ENCODE assay signal across 22 mouse cellular contexts in the genomic region with DNA sequence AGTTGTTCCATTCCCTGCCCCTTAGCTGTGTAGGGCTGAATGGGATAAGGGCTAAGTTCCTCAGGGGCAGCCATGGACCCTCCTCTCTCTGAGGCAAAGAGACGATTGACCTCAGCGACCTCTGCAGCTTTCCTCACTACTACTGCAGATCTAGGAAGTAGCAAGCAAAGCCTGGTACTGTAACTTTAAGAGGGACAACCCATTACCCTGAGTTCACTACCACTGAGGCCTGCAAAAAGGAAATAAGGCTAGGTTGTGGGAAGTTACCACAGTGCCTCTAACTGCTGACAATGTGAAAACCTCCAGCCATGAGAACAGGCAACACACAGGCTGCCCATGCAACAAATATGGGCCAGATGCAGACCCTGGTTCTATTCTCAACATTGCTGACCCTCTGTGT. TPM values are rescaled to one million over a fixed set of nuclear protein-coding genes. Genes with fewer than 3 reads are reported as not detected.
DNase-seq lines count a peak whose midpoint lies in the region; ATAC-seq and TF ChIP-seq lines count a peak whose summit lies in the region.
"Had no signal": no experiment of that assay in that cellular context is flagged by ENCODE, and none has a peak within 500 bp of the region (broad histone marks: within the 10 kb centered on the region; RNA-seq: fewer than 3 reads in every experiment).

A gene (plus strand): TSS at position 301 of the 400 bp plus-strand sequence.

- no peak within 1 kb of the TSS for H3K27ac ChIP-seq in liver, postnatal 0 days (ENCODE audit: low read depth)
- H3K27ac ChIP-seq in small intestine, adult 2 months (ENCODE audit: insufficient read depth, low read depth, low read length): peak within 1 kb of the TSS; percentile 31
- H3K27ac ChIP-seq in hindbrain, embryonic 12.5 days: no peak within 1 kb of the TSS
- H3K27ac ChIP-seq: embryonic facial prominence, embryonic 15.5 days; forebrain, embryonic 10.5 days; gastrocnemius, adult 2 months; hindbrain, embryonic 15.5 days had no signal

- no peaks in the 10 kb centered on the region for H3K4me1 ChIP-seq in liver, postnatal 0 days (ENCODE audit: insufficient read depth)
- no peaks in the 10 kb centered on the region for H3K4me1 ChIP-seq in small intestine, adult 2 months (ENCODE audit: control insufficient read depth, insufficient read depth, insufficient read length, low read length)
- H3K4me1 ChIP-seq in hindbrain, embryonic 12.5 days: no peaks in the 10 kb centered on the region
- H3K4me1 ChIP-seq: embryonic facial prominence, embryonic 15.5 days; forebrain, embryonic 10.5 days; hindbrain, embryonic 15.5 days had no signal

- H3K36me3 ChIP-seq in liver, postnatal 0 days (replicated peaks; ENCODE audit: insufficient read depth, low read length): no peaks in the 10 kb centered on the region
- no peaks in the 10 kb centered on the region for H3K36me3 ChIP-seq in small intestine, adult 2 months (ENCODE audit: control insufficient read depth, insufficient read depth, low read length)
- H3K36me3 ChIP-seq in hindbrain, embryonic 12.5 days: no peaks in the 10 kb centered on the region
- H3K36me3 ChIP-seq: embryonic facial prominence, embryonic 15.5 days; forebrain, embryonic 10.5 days; G1E; hindbrain, embryonic 15.5 days had no signal

- WGBS in liver, postnatal 0 days (ENCODE audit: insufficient replicate concordance): 72% methylated on average over 2 of the region's 2 CpGs
- 62% methylated on average over 2 of the region's 2 CpGs for WGBS in small intestine, adult 2 months
- 86% methylated on average over 2 of the region's 2 CpGs for WGBS in hindbrain, embryonic 12.5 days

- TF ChIP-seq CTCF in liver, postnatal 0 days (IDR thresholded peaks at IDR 0.05; ENCODE audit: low read depth): no peak
- TF ChIP-seq CTCF in small intestine, adult 2 months (IDR thresholded peaks at IDR 0.05; ENCODE audit: extremely low read depth, insufficient read length, insufficient replicate concordance, low read depth, low read length): no peak

- H3K9ac ChIP-seq in liver, postnatal 0 days (replicated peaks): no peak within 1 kb of the TSS
- no peak within 1 kb of the TSS for H3K9ac ChIP-seq in hindbrain, embryonic 12.5 days
- H3K9ac ChIP-seq: embryonic facial prominence, embryonic 15.5 days; hindbrain, embryonic 15.5 days had no signal

- TF ChIP-seq POLR2A in small intestine, adult 2 months (IDR thresholded peaks at IDR 0.05; ENCODE audit: low read depth, low read length): no peak

- H3K4me2 ChIP-seq in liver, postnatal 0 days (ENCODE audit: low read depth, low read length): 0 out of 2 replicates have a peak within 1 kb of the TSS, but pooled peaks have one; percentile 0
- H3K4me2 ChIP-seq in hindbrain, embryonic 12.5 days (replicated peaks): no peak within 1 kb of the TSS
- H3K4me2 ChIP-seq: embryonic facial prominence, embryonic 15.5 days; hindbrain, embryonic 15.5 days had no signal

- TF ChIP-seq EP300 in liver, postnatal 0 days (IDR thresholded peaks at IDR 0.05; ENCODE audit: low read depth): no peak

- no peak for DNase-seq in liver, postnatal 0 days
- no peak for DNase-seq in liver
- DNase-seq in cerebellum, adult 18-20 months: no peak
- DNase-seq: adrenal gland, postnatal 14 days; cerebellum, adult 8-10 months; cerebellum, postnatal 14 days; embryo, embryonic 11 days; gastrocnemius, adult 2 months; gastrocnemius, postnatal 25 days; heart, postnatal 10 days had no signal

- no peaks in the 10 kb centered on the region for H3K27me3 ChIP-seq in liver, postnatal 0 days (ENCODE audit: insufficient read depth, low read length)
- H3K27me3 ChIP-seq in small intestine, adult 2 months (ENCODE audit: control insufficient read depth, insufficient read depth, low read length): no peaks in the 10 kb centered on the region
- no peaks in the 10 kb centered on the region; the same call in 1 of the 2 replicates for H3K27me3 ChIP-seq in hindbrain, embryonic 12.5 days
- H3K27me3 ChIP-seq: embryonic facial prominence, embryonic 15.5 days; hindbrain, embryonic 15.5 days had no signal

- ATAC-seq in liver, postnatal 0 days: no peak
- peak; percentile 66 for ATAC-seq in activated CD4-positive, CD25-positive, alpha-beta regulatory T cell, adult 4 months
- ATAC-seq in inflammation-experienced regulatory T-cells, adult 6 months: no peak
- no peak for ATAC-seq in hindbrain, embryonic 12.5 days (ENCODE audit: low FRiP score)
- ATAC-seq: forebrain, embryonic 14.5 days had no signal

- no peaks in the 10 kb centered on the region for H3K9me3 ChIP-seq in liver, postnatal 0 days (ENCODE audit: low read length)
- H3K9me3 ChIP-seq in hindbrain, embryonic 12.5 days (replicated peaks): no peaks in the 10 kb centered on the region
- H3K9me3 ChIP-seq: embryonic facial prominence, embryonic 15.5 days; forebrain, embryonic 10.5 days; G1E; hindbrain, embryonic 15.5 days had no signal

- no peak within 1 kb of the TSS for H3K4me3 ChIP-seq in liver, postnatal 0 days (ENCODE audit: low read depth, low read length)
- peak within 1 kb of the TSS; percentile 54 for H3K4me3 ChIP-seq in small intestine, adult 2 months (ENCODE audit: low read depth, low read length)
- no peak within 1 kb of the TSS for H3K4me3 ChIP-seq in hindbrain, embryonic 12.5 days
- H3K4me3 ChIP-seq: embryonic facial prominence, embryonic 15.5 days; erythroblast, embryonic 14.5 days; forebrain, embryonic 10.5 days; gastrocnemius, adult 2 months; hindbrain, embryonic 15.5 days had no signal

RNA-seq across cellular contexts. Expression of the gene that starts here (rescaled TPM):
- polyA plus RNA-seq in liver, postnatal 0 days (2015; fragmentation: Nextera tagmentation; extraction: Ambion mirVana): 0.46 and 0.56 TPM in 2 replicates
- 10 to 100 TPM; 10.4 to 12.3 TPM for polyA plus RNA-seq in activated CD4-positive, CD25-positive, alpha-beta regulatory T cell, adult 4 months (2017; shearing (Covaris generic))
- polyA plus RNA-seq in inflammation-experienced regulatory T-cells, adult 6 months (2017; shearing (Covaris generic)): 10 to 100 TPM; 10.6 to 25.4 (median 13.9) TPM
- 1.2 and 1.4 TPM in 2 replicates for polyA plus RNA-seq in small intestine, adult 2 months (2012; rRNA removed)
- polyA plus RNA-seq in hindbrain, embryonic 12.5 days (2016; fragmentation: Nextera tagmentation; extraction: Ambion mirVana): not detected in 2 replicates
- polyA plus RNA-seq: embryonic facial prominence, embryonic 11.5 days; embryonic facial prominence, embryonic 15.5 days; erythroblast, embryonic 14.5 days; forebrain, embryonic 10.5 days; forebrain, embryonic 14.5 days; G1E; heart, embryonic 14.5 days had no signal
